Comparison of ENCODE assay signal across 15 mouse cellular contexts in the genomic region with DNA sequence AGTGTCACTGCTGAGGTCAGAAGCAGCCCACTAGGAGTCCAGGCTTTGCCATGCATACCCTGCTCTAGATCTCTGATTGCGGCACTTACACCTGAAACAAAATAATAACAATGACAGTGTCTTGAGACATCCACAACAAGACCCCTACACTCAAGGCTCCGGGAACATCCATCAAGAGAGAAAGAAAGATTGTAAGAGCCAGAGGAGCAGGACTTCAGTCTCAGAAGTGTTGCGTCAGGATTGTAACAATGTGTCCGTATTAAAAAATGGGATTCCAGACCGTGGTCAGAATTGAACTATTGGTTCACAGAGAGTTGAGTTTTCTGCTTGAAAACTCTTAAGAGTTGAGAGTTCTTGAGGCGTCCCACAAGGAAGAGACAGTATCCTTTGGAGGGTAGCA. TPM values are rescaled to one million over a fixed set of nuclear protein-coding genes. Genes with fewer than 3 reads are reported as not detected.
"Had no signal": no experiment of that assay in that cellular context is flagged by ENCODE, and none has a peak within 500 bp of the region (broad histone marks: within the 10 kb centered on the region; RNA-seq: fewer than 3 reads in every experiment).

No protein-coding gene starts in this region.

- H3K9me3 ChIP-seq: liver, embryonic 13.5 days; liver, embryonic 15.5 days; megakaryocyte, embryonic 14.5 days; midbrain, embryonic 12.5 days; midbrain, embryonic 15.5 days; neural tube, embryonic 12.5 days had no signal

- DNase-seq: liver; liver, embryonic 13.5 days; liver, postnatal 0 days; lung, adult 2 months; right cerebral cortex, postnatal 14 days; thymus, adult 2 months; thymus, postnatal 25 days; thymus, postnatal 4 days had no signal

- H3K36me3 ChIP-seq: liver, embryonic 13.5 days; liver, embryonic 15.5 days; midbrain, embryonic 12.5 days; midbrain, embryonic 15.5 days; neural tube, embryonic 12.5 days had no signal

- ATAC-seq: liver, postnatal 0 days; midbrain, embryonic 15.5 days had no signal

- H3K4me3 ChIP-seq: liver, embryonic 13.5 days; liver, embryonic 15.5 days; megakaryocyte, embryonic 14.5 days; midbrain, embryonic 12.5 days; midbrain, embryonic 15.5 days; neural tube, embryonic 12.5 days had no signal

- H3K4me2 ChIP-seq: liver, embryonic 11.5 days; liver, embryonic 13.5 days; liver, embryonic 15.5 days; midbrain, embryonic 12.5 days; midbrain, embryonic 15.5 days; neural tube, embryonic 12.5 days had no signal

- H3K27ac ChIP-seq: liver, embryonic 13.5 days; liver, embryonic 15.5 days; macrophage; midbrain, embryonic 12.5 days; midbrain, embryonic 15.5 days; neural tube, embryonic 12.5 days had no signal

- H3K4me1 ChIP-seq: liver, embryonic 13.5 days; liver, embryonic 15.5 days; megakaryocyte, embryonic 14.5 days; midbrain, embryonic 12.5 days; midbrain, embryonic 15.5 days; neural tube, embryonic 12.5 days had no signal

- H3K9ac ChIP-seq: liver, embryonic 13.5 days; liver, embryonic 15.5 days; liver, postnatal 0 days; midbrain, embryonic 12.5 days; midbrain, embryonic 15.5 days; neural tube, embryonic 12.5 days had no signal

- H3K27me3 ChIP-seq: liver, embryonic 13.5 days; liver, embryonic 15.5 days; megakaryocyte, embryonic 14.5 days; midbrain, embryonic 12.5 days; midbrain, embryonic 15.5 days; neural tube, embryonic 12.5 days had no signal

RNA-seq across cellular contexts. Expression of gene Rerg, which starts 10.3 kb away (rescaled TPM):
- polyA plus RNA-seq: macrophage had no signal
